In the genomic region with DNA sequence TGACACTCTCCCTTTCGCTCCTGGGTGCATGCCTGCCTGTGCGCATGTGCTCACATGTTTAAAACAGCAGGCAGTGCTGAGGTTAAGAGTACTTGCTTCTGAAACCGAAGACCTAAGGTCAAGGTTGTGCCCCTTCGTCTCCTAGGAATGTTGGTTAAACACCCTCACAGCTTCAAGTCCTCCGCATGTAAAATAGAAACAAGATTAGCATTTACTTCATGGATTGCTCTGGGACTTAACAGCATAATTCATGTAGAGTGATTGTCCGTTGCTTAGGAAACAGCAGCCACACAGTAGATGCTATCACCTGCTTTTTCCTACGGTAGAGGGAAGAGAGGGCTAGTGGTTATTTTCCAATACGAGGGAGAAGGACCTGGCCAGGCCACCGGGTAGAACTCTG, we compare ENCODE assay signal across 25 mouse cellular contexts.
DNase-seq lines count a peak whose midpoint lies in the region; ATAC-seq lines count a peak whose summit lies in the region.
"Had no signal": no experiment of that assay in that cellular context is flagged by ENCODE, and none has a peak within 500 bp of the region (broad histone marks: within the 10 kb centered on the region; RNA-seq: fewer than 3 reads in every experiment).

No protein-coding gene starts in this region.

- peak; percentile 14 for DNase-seq in embryo, embryonic 10.5 days (ENCODE audit: low spot score)
- no peak for DNase-seq in embryo, embryonic 10 days (ENCODE audit: low spot score)
- DNase-seq in midbrain, embryonic 11.5 days (ENCODE audit: low spot score, missing footprints) = peak; percentile 82
- no peak for DNase-seq in midbrain, embryonic 10.5 days (ENCODE audit: low spot score)
- DNase-seq in ZHBTc4 (ENCODE audit: low read depth, low spot score) = peak; percentile 9
- DNase-seq: adrenal gland, adult 8-10 months; adrenal gland, postnatal 25 days; cerebellum, adult 18-20 months; cerebellum, adult 9-10 months; cerebellum, postnatal 14 days; embryo, embryonic 11 days; gastrocnemius, postnatal 25 days; heart, adult 2 months had no signal

- H3K4me3 ChIP-seq in midbrain, embryonic 11.5 days (ENCODE audit: low read depth, low read length) = no peak overlapping the region
- no peak overlapping the region for H3K4me3 ChIP-seq in midbrain, embryonic 10.5 days
- no peak overlapping the region for H3K4me3 ChIP-seq in heart, embryonic 11.5 days (ENCODE audit: low read depth, low read length)
- H3K4me3 ChIP-seq: embryonic facial prominence, embryonic 10.5 days; embryonic facial prominence, embryonic 13.5 days; erythroblast, embryonic 14.5 days; forebrain, embryonic 12.5 days; forebrain, embryonic 15.5 days; heart, adult 2 months; heart, embryonic 10.5 days; hindbrain, embryonic 12.5 days; hindbrain, embryonic 15.5 days had no signal

- WGBS in midbrain, embryonic 11.5 days = 52% methylated on average over 9 of the region's 9 CpGs
- 70% methylated on average over 9 of the region's 9 CpGs for WGBS in midbrain, embryonic 10.5 days
- 69% methylated on average over 9 of the region's 9 CpGs for WGBS in heart, embryonic 11.5 days (ENCODE audit: insufficient replicate concordance)

- H3K4me2 ChIP-seq in midbrain, embryonic 11.5 days = no peak overlapping the region
- no peak overlapping the region for H3K4me2 ChIP-seq in heart, embryonic 11.5 days
- H3K4me2 ChIP-seq: embryonic facial prominence, embryonic 13.5 days; forebrain, embryonic 12.5 days; forebrain, embryonic 15.5 days; hindbrain, embryonic 12.5 days; hindbrain, embryonic 15.5 days had no signal

- no peaks in the 10 kb centered on the region for H3K36me3 ChIP-seq in midbrain, embryonic 11.5 days (ENCODE audit: control insufficient read depth, insufficient read depth, low read length)
- no peaks in the 10 kb centered on the region for H3K36me3 ChIP-seq in midbrain, embryonic 10.5 days
- H3K36me3 ChIP-seq in heart, embryonic 11.5 days (ENCODE audit: control insufficient read depth, insufficient read depth, low read length) = no peaks in the 10 kb centered on the region
- H3K36me3 ChIP-seq: embryonic facial prominence, embryonic 10.5 days; embryonic facial prominence, embryonic 13.5 days; forebrain, embryonic 12.5 days; forebrain, embryonic 15.5 days; G1E; heart, embryonic 10.5 days; hindbrain, embryonic 12.5 days; hindbrain, embryonic 15.5 days had no signal

- H3K9ac ChIP-seq in midbrain, embryonic 11.5 days (ENCODE audit: low read length) = no peak overlapping the region
- H3K9ac ChIP-seq in heart, embryonic 11.5 days (ENCODE audit: low read depth, low read length) = no peak overlapping the region
- H3K9ac ChIP-seq: embryonic facial prominence, embryonic 13.5 days; forebrain, embryonic 12.5 days; forebrain, embryonic 15.5 days; hindbrain, embryonic 12.5 days; hindbrain, embryonic 15.5 days had no signal

- peaks cover 3% of the 10 kb centered on the region for H3K4me1 ChIP-seq in midbrain, embryonic 11.5 days (ENCODE audit: control insufficient read depth, insufficient read depth, low read length)
- peaks cover 14% of the 10 kb centered on the region for H3K4me1 ChIP-seq in midbrain, embryonic 10.5 days
- no peaks in the 10 kb centered on the region for H3K4me1 ChIP-seq in heart, embryonic 11.5 days (ENCODE audit: control insufficient read depth, insufficient read depth, low read length)
- H3K4me1 ChIP-seq: embryonic facial prominence, embryonic 13.5 days; forebrain, embryonic 15.5 days; heart, embryonic 10.5 days; hindbrain, embryonic 15.5 days had no signal

- H3K27ac ChIP-seq in midbrain, embryonic 11.5 days (ENCODE audit: low read depth, low read length) = no peak overlapping the region
- no peak overlapping the region for H3K27ac ChIP-seq in midbrain, embryonic 10.5 days (replicated peaks)
- no peak overlapping the region for H3K27ac ChIP-seq in heart, embryonic 11.5 days (ENCODE audit: low read depth, low read length)
- H3K27ac ChIP-seq: embryonic facial prominence, embryonic 10.5 days; embryonic facial prominence, embryonic 13.5 days; forebrain, embryonic 12.5 days; forebrain, embryonic 15.5 days; heart, adult 2 months; heart, embryonic 10.5 days; hindbrain, embryonic 12.5 days; hindbrain, embryonic 15.5 days had no signal

- ATAC-seq in midbrain, embryonic 11.5 days (ENCODE audit: low FRiP score) = peak; percentile 40; the same call in 1 of the 2 replicates
- ATAC-seq in heart, embryonic 11.5 days (replicated peaks; ENCODE audit: insufficient number of reproducible peaks, low FRiP score, low TSS enrichment) = no peak
- ATAC-seq: activated CD4-positive, CD25-positive, alpha-beta regulatory T cell, adult 4 months; forebrain, embryonic 15.5 days; Patski had no signal

- H3K27me3 ChIP-seq in midbrain, embryonic 11.5 days (ENCODE audit: control insufficient read depth, insufficient read depth, low read length) = no peaks in the 10 kb centered on the region
- H3K27me3 ChIP-seq in midbrain, embryonic 10.5 days (ENCODE audit: low read depth, poor library complexity, severe bottlenecking) = peaks cover 2% of the 10 kb centered on the region; the same call in 1 of the 2 replicates
- H3K27me3 ChIP-seq in heart, embryonic 11.5 days (ENCODE audit: control insufficient read depth, insufficient read depth, low read length) = no peaks in the 10 kb centered on the region
- H3K27me3 ChIP-seq: embryonic facial prominence, embryonic 13.5 days; forebrain, embryonic 12.5 days; forebrain, embryonic 15.5 days; hindbrain, embryonic 15.5 days had no signal

- no peaks in the 10 kb centered on the region for H3K9me3 ChIP-seq in midbrain, embryonic 11.5 days (ENCODE audit: control insufficient read depth, low read length)
- no peaks in the 10 kb centered on the region for H3K9me3 ChIP-seq in midbrain, embryonic 10.5 days (replicated peaks)
- no peaks in the 10 kb centered on the region for H3K9me3 ChIP-seq in heart, embryonic 11.5 days (replicated peaks; ENCODE audit: control insufficient read depth, low read length)
- H3K9me3 ChIP-seq: embryonic facial prominence, embryonic 10.5 days; embryonic facial prominence, embryonic 13.5 days; forebrain, embryonic 12.5 days; forebrain, embryonic 15.5 days; G1E; heart, embryonic 10.5 days; hindbrain, embryonic 12.5 days; hindbrain, embryonic 15.5 days had no signal

Comparison
In these comparisons a context has a peak if more than half of its experiments do, and no peak if none do; other contexts are left out.
1. DNase-seq: peak in embryo, embryonic 10.5 days (single experiment), midbrain, embryonic 11.5 days (single experiment) and ZHBTc4 (single experiment); none in embryo, embryonic 10 days (single experiment) and midbrain, embryonic 10.5 days (single experiment).